In genomic region chr13:29162867-29163514, GRCm38 (mm10) we compare ENCODE assay signal across 23 mouse cellular contexts.
DNase-seq lines count a peak whose midpoint lies in the region; ATAC-seq and TF ChIP-seq lines count a peak whose summit lies in the region.
"Had no signal": no experiment of that assay in that cellular context is flagged by ENCODE, and none has a peak within 500 bp of the region (broad histone marks: within the 10 kb centered on the region; RNA-seq: fewer than 3 reads in every experiment).

No protein-coding gene starts in this region.

- TF ChIP-seq CTCF in liver, adult 2 months (IDR thresholded peaks at IDR 0.05; ENCODE audit: low read depth, low read length): no peak

- WGBS in liver, adult 2 months: 93% methylated on average over 2 of the region's 2 CpGs
- 77% methylated on average over 2 of the region's 2 CpGs for WGBS in intestine, embryonic 16.5 days
- 78% methylated on average over 2 of the region's 2 CpGs for WGBS in stomach, embryonic 16.5 days

- H3K4me1 ChIP-seq in liver, adult 2 months (ENCODE audit: control insufficient read depth, insufficient read depth, low read length): no peaks in the 10 kb centered on the region
- peaks cover 8% of the 10 kb centered on the region for H3K4me1 ChIP-seq in intestine, embryonic 16.5 days (ENCODE audit: control insufficient read depth, insufficient read depth, low read length)
- H3K4me1 ChIP-seq in stomach, embryonic 16.5 days (ENCODE audit: control insufficient read depth, insufficient read depth, low read length): 0 out of 2 replicates have a peak, but pooled peaks cover 4% of the 10 kb centered on the region
- H3K4me1 ChIP-seq: heart, embryonic 13.5 days; hindbrain, embryonic 15.5 days; liver, embryonic 13.5 days had no signal

- no peak overlapping the region for H3K27ac ChIP-seq in liver, adult 2 months (replicated peaks; ENCODE audit: insufficient read depth, low read depth, low read length)
- no peak overlapping the region for H3K27ac ChIP-seq in intestine, embryonic 16.5 days (ENCODE audit: low read length)
- H3K27ac ChIP-seq in stomach, embryonic 16.5 days (ENCODE audit: low read length): no peak overlapping the region
- H3K27ac ChIP-seq: forebrain, embryonic 13.5 days; heart, adult 2 months; heart, embryonic 13.5 days; hindbrain, embryonic 15.5 days; limb, embryonic 12.5 days; liver, embryonic 13.5 days; macrophage had no signal

- H3K4me2 ChIP-seq in intestine, embryonic 16.5 days (ENCODE audit: low read depth, low read length): no peak overlapping the region
- H3K4me2 ChIP-seq in stomach, embryonic 16.5 days (ENCODE audit: low read depth, low read length): no peak overlapping the region
- H3K4me2 ChIP-seq: forebrain, embryonic 13.5 days; heart, embryonic 13.5 days; hindbrain, embryonic 15.5 days; limb, embryonic 12.5 days; liver, embryonic 13.5 days had no signal

- no peak overlapping the region for H3K4me3 ChIP-seq in liver, adult 2 months (ENCODE audit: insufficient read depth, low read depth, low read length)
- no peak overlapping the region for H3K4me3 ChIP-seq in intestine, embryonic 16.5 days (ENCODE audit: low read length)
- H3K4me3 ChIP-seq in stomach, embryonic 16.5 days (replicated peaks; ENCODE audit: low read length): no peak overlapping the region
- H3K4me3 ChIP-seq: forebrain, embryonic 13.5 days; heart, adult 2 months; heart, embryonic 13.5 days; hindbrain, embryonic 15.5 days; limb, embryonic 12.5 days; liver, embryonic 13.5 days had no signal

- ATAC-seq in intestine, embryonic 16.5 days: peak; percentile 96
- ATAC-seq in stomach, embryonic 16.5 days (ENCODE audit: insufficient read depth, low FRiP score): peak; percentile 71
- ATAC-seq: CD4-positive, CD25-positive, alpha-beta regulatory T cell, adult 4 months; forebrain, embryonic 13.5 days; inflammation-experienced regulatory T-cells, adult 6 months had no signal

- no peaks in the 10 kb centered on the region for H3K79me2 ChIP-seq in liver, adult 2 months (ENCODE audit: control insufficient read depth, insufficient read depth, low read length)

- no peaks in the 10 kb centered on the region for H3K27me3 ChIP-seq in liver, adult 2 months (ENCODE audit: control insufficient read depth, insufficient read depth, low read length)
- no peaks in the 10 kb centered on the region for H3K27me3 ChIP-seq in intestine, embryonic 16.5 days (replicated peaks; ENCODE audit: control insufficient read depth, insufficient read depth, low read length)
- H3K27me3 ChIP-seq in stomach, embryonic 16.5 days (ENCODE audit: control insufficient read depth, insufficient read depth, low read length): no peaks in the 10 kb centered on the region
- H3K27me3 ChIP-seq: forebrain, embryonic 13.5 days; heart, embryonic 13.5 days; hindbrain, embryonic 15.5 days; limb, embryonic 12.5 days; liver, embryonic 13.5 days had no signal

- no peak for TF ChIP-seq POLR2A in liver, adult 2 months (IDR thresholded peaks at IDR 0.05; ENCODE audit: extremely low read depth, insufficient read depth, low read length)

- intact Hi-C loops in left cerebral cortex, postnatal 36 days (cut with DNase I): no loop called here

- no peaks in the 10 kb centered on the region for H3K9me3 ChIP-seq in intestine, embryonic 16.5 days (ENCODE audit: control insufficient read depth, low read length)
- H3K9me3 ChIP-seq in stomach, embryonic 16.5 days (replicated peaks; ENCODE audit: control insufficient read depth, low read length): no peaks in the 10 kb centered on the region
- H3K9me3 ChIP-seq: forebrain, embryonic 13.5 days; heart, embryonic 13.5 days; hindbrain, embryonic 15.5 days; limb, embryonic 12.5 days; liver, embryonic 13.5 days had no signal

- H3K9ac ChIP-seq in liver, adult 2 months (ENCODE audit: low read depth, low read length): no peak overlapping the region
- H3K9ac ChIP-seq in intestine, embryonic 16.5 days (ENCODE audit: low read depth, low read length): no peak overlapping the region
- no peak overlapping the region for H3K9ac ChIP-seq in stomach, embryonic 16.5 days (ENCODE audit: low read length)
- H3K9ac ChIP-seq: forebrain, embryonic 13.5 days; heart, embryonic 13.5 days; hindbrain, embryonic 15.5 days; limb, embryonic 12.5 days; liver, embryonic 13.5 days had no signal

- no peaks in the 10 kb centered on the region for H3K36me3 ChIP-seq in liver, adult 2 months (ENCODE audit: control insufficient read depth, insufficient read depth, low read length)
- no peaks in the 10 kb centered on the region for H3K36me3 ChIP-seq in intestine, embryonic 16.5 days (ENCODE audit: control insufficient read depth, insufficient read depth, low read length)
- no peaks in the 10 kb centered on the region for H3K36me3 ChIP-seq in stomach, embryonic 16.5 days (ENCODE audit: control insufficient read depth, insufficient read depth, low read length)
- H3K36me3 ChIP-seq: heart, embryonic 13.5 days; hindbrain, embryonic 15.5 days; limb, embryonic 12.5 days; liver, embryonic 13.5 days had no signal

- DNase-seq in adrenal gland, postnatal 36 days: peak; percentile 18 to 26
- DNase-seq in adrenal gland, adult 18-20 months (ENCODE audit: low spot score in 2 of 2): no peak
- peak; percentile 59 for DNase-seq in liver, adult 2 months (ENCODE audit: extremely low read depth, low read depth, low spot score)
- no peak for DNase-seq in liver
- no peak for DNase-seq in left cerebral cortex, postnatal 36 days (ENCODE audit: low spot score in 2 of 2)
- DNase-seq in spleen, postnatal 10 days (ENCODE audit: low spot score in 2 of 2): no peak
- DNase-seq: adrenal gland, postnatal 25 days; kidney, postnatal 14 days; liver, embryonic 13.5 days; lung, adult 2 months; lung, postnatal 10 days; midbrain, embryonic 14.5 days; thymus, postnatal 4 days had no signal

Comparison
In these comparisons a context has a peak if more than half of its experiments do, and no peak if none do; other contexts are left out.
1. DNase-seq: peak in adrenal gland, postnatal 36 days (2 of 2) and liver, adult 2 months (single experiment); none in adrenal gland, adult 18-20 months (0 of 2), liver (single experiment), left cerebral cortex, postnatal 36 days (0 of 2) and spleen, postnatal 10 days (0 of 2).